Mouse (Mus musculus) midbrain, embryonic 14.5 days (tissue): ENCODE data around the gene Yy1. TPM values are rescaled to one million over a fixed set of nuclear protein-coding genes. Genes with fewer than 3 reads are reported as not detected.

Experiments
- ATAC-seq: fragments of 200-750 bp; cut with Nextera tagmentation; 2 replicates; pipeline ENCODE4 v1.8.0; 2017; ENCODE audit warnings: moderate number of reproducible peaks, moderate library complexity; ENCODE audit not compliant: low FRiP score, low TSS enrichment
- DNase-seq: peaks from one replicate; pipeline ENCODE4 v3.0.0-alpha.2; 2015
- H3K27ac ChIP-seq: fragments of 300-500 bp; sonication (generic); replicated peaks from 2 replicates; pipeline ENCODE4 v1.5.1; 2014; ENCODE audit warnings: mild to moderate bottlenecking, low read depth, low read length, moderate library complexity
- H3K27me3 ChIP-seq: fragments of 300-500 bp; sonication (generic); 2 replicates; pipeline ENCODE4 v1.6.1; 2014; ENCODE audit warnings: low read length, control low read depth, mixed read lengths; ENCODE audit not compliant: control insufficient read depth, insufficient read depth
- H3K36me3 ChIP-seq: fragments of 300-500 bp; sonication (generic); 2 replicates; pipeline ENCODE4 v1.6.1; 2014; ENCODE audit warnings: low read length, control low read depth; ENCODE audit not compliant: control insufficient read depth, insufficient read depth
- H3K4me1 ChIP-seq: fragments of 300-500 bp; sonication (generic); 2 replicates; pipeline ENCODE4 v1.6.1; 2014; ENCODE audit warnings: mild to moderate bottlenecking, antibody characterized with exemption, low read length, control low read depth; ENCODE audit not compliant: control insufficient read depth, insufficient read depth
- H3K4me2 ChIP-seq: fragments of 300-500 bp; sonication (generic); 2 replicates; pipeline ENCODE4 v1.6.1; 2014; ENCODE audit warnings: mild to moderate bottlenecking, low read length, moderate library complexity
- H3K4me3 ChIP-seq: fragments of 300-500 bp; sonication (generic); replicated peaks from 2 replicates; pipeline ENCODE4 v1.5.1; 2014; ENCODE audit warnings: low read depth, low read length
- H3K9ac ChIP-seq: fragments of 300-500 bp; sonication (generic); replicated peaks from 2 replicates; pipeline ENCODE4 v1.6.1; 2014; ENCODE audit warnings: mild to moderate bottlenecking, low read length, moderate library complexity
- H3K9me3 ChIP-seq: fragments of 300-500 bp; sonication (generic); 2 replicates; pipeline ENCODE4 v1.6.1; 2016; ENCODE audit warnings: low read length, control low read depth, mixed read lengths; ENCODE audit not compliant: control insufficient read depth
- WGBS: fragments of 180-500 bp; shearing (Covaris S2); extraction: QIAGEN DNeasy Blood & Tissue Kit; methylation state at CpG from one replicate; pipeline ENCODE4 v1.1.7; 2014; 5-methylcytosine and 5-hydroxymethylcytosine counted together
- polyA plus RNA-seq: library from polyadenylated mRNA; unstranded; fragments of >200 nt; fragmentation: Nextera tagmentation; extraction: Ambion mirVana; gene quantifications from 2 replicates; pipeline ENCODE4 v1.2.1, GENCODE M21; 2014

Gene Yy1
- polyA plus RNA-seq, 1 experiment from 2014 or later = 15.1 TPM

GRCm38 (mm10) chr12:108811133-108811532 lies 18.4 kb downstream of the Yy1 start:
- Histone ChIP-seq H3K9me3 (no peaks in the 10 kb centered on the region), H3K36me3 (peaks cover 24% of the 10 kb centered on the region), H3K27me3 (no peaks in the 10 kb centered on the region), H3K27ac (no peak overlapping the region), H3K9ac (no peak overlapping the region), H3K4me2 (no peak overlapping the region), H3K4me1 (no peaks in the 10 kb centered on the region), H3K4me3 (no peak overlapping the region)
- no peak for ATAC-seq
- WGBS = 57% methylated on average over 2 of the region's 2 CpGs
- DNase-seq = peak; percentile 40

DNA sequence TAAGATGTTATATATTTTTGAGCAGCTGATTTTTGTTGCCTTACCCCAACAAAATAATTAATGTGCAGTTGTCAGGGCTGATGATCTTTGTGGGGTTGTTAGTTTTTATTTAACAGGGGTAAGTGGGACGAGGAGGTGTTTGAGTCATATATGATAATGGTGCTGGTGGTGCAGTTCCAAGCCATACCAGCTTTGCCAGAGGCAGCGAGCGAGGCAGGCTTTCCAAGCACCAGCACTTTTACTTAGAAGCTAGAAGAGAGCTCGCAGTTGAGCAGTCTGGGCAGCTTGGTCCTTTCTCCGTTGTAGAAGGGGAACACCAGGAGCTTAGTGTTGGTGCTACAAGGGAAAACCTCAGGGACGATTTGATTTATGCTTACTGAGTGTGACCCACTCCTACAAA lies 19.7 kb downstream of the Yy1 start:
- no peaks in the 10 kb centered on the region for H3K4me1 ChIP-seq
- DNase-seq (no peak), ATAC-seq (no peak)

GRCm38 (mm10) chr12:108814470-108814869 lies 21.7 kb downstream of the Yy1 start:
- Histone ChIP-seq H3K4me2 (no peak overlapping the region), H3K36me3 (peaks cover 34% of the 10 kb centered on the region), H3K9me3 (no peaks in the 10 kb centered on the region), H3K27ac (no peak overlapping the region), H3K27me3 (no peaks in the 10 kb centered on the region), H3K4me3 (no peak overlapping the region), H3K9ac (no peak overlapping the region), H3K4me1 (no peaks in the 10 kb centered on the region)
- 94% methylated on average over 6 of the region's 6 CpGs for WGBS
- ATAC-seq = no peak
- DNase-seq = no peak

More for the DNA sequence above, 19.7 kb downstream of the Yy1 start:
- Histone ChIP-seq H3K4me2 (no peak overlapping the region), H3K4me3 (no peak overlapping the region), H3K36me3 (peaks cover 35% of the 10 kb centered on the region), H3K9ac (no peak overlapping the region), H3K27me3 (no peaks in the 10 kb centered on the region), H3K27ac (no peak overlapping the region), H3K9me3 (no peaks in the 10 kb centered on the region)
- 89% methylated on average over 6 of the region's 6 CpGs for WGBS

- ATAC-seq = no peak
- Histone ChIP-seq H3K4me1 (no peaks in the 10 kb centered on the region), H3K27me3 (no peaks in the 10 kb centered on the region), H3K9me3 (no peaks in the 10 kb centered on the region), H3K27ac (no peak overlapping the region), H3K36me3 (peaks cover 31% of the 10 kb centered on the region), H3K9ac (no peak overlapping the region), H3K4me3 (no peak overlapping the region), H3K4me2 (no peak overlapping the region)
- WGBS = 84% methylated on average over 11 of the region's 11 CpGs
- no peak for DNase-seq
These were observed 23.8 kb downstream of the Yy1 start for GRCm38 (mm10) chr12:108816569-108816968.

DNA sequence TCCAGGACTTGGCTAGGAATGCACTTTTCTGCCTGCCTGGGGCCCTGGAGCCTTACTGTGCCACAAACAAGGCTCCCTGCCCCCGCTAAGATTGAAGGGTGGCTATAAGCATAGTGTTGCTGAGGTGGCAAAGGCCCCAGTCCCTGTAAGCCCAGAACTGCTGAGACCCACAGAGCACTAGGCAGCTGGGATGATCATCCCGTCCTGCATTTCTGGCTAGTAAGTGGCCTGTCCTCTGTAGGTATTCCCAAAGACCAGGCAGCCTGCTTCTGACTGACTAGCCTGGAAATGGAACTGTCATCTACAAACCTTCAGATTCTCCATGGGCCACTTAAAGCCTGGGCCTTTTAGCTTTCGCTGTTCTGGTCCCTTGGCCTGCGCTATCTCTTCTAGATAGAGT lies 27.7 kb downstream of the Yy1 start:
- no peak overlapping the region for H3K4me2 ChIP-seq
- no peak overlapping the region for H3K27ac ChIP-seq
- H3K27me3 ChIP-seq = no peaks in the 10 kb centered on the region
- no peak for ATAC-seq
- H3K9ac ChIP-seq = no peak overlapping the region
- H3K9me3 ChIP-seq = no peaks in the 10 kb centered on the region
- no peak for DNase-seq
- no peaks in the 10 kb centered on the region for H3K4me1 ChIP-seq
- 90% methylated on average over 4 of the region's 4 CpGs for WGBS
- H3K36me3 ChIP-seq = peaks cover 20% of the 10 kb centered on the region
- no peak overlapping the region for H3K4me3 ChIP-seq

GRCm38 (mm10) chr12:108823036-108823435 lies 30.3 kb downstream of the Yy1 start:
- peaks cover 19% of the 10 kb centered on the region for H3K36me3 ChIP-seq
- 78% methylated on average over 8 of the region's 8 CpGs for WGBS
- H3K4me3 ChIP-seq = no peak overlapping the region
- H3K9me3 ChIP-seq = no peaks in the 10 kb centered on the region
- ATAC-seq (no peak), DNase-seq (no peak)
- H3K27me3 ChIP-seq = no peaks in the 10 kb centered on the region
- no peaks in the 10 kb centered on the region for H3K4me1 ChIP-seq
- H3K27ac ChIP-seq = no peak overlapping the region
- no peak overlapping the region for H3K4me2 ChIP-seq
- no peak overlapping the region for H3K9ac ChIP-seq

DNA sequence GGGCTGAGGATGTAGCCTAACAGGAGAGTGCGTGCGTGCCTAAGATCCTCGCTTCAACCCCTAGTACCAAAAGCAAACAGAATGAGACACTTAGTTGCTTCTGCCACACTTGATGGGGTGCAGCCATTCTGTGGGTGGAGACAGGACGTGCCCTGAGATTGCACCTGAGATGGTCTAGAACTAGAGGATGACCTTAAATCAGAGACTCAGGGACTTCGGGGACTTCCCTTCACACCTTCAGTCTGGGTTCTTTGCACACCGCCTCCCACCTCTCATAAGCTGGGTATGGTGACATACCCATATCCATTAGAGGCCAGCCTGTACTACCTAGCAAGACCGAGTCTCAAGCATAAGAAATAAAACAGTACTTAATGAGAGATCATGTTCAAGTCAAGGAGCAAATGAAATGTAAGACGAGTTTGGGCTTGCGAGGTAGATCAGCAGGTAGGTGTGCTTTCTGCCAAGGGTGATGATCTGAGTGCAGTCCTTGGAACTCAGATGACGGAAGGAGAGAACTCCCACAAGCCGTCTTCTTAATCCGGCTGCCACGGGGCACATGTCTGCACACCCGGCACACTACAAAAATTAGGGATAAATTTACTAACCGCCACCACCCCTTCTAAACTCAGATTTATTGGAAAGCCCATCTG lies 31.6 kb downstream of the Yy1 start:
- H3K9me3 ChIP-seq = no peaks in the 10 kb centered on the region

DNA sequence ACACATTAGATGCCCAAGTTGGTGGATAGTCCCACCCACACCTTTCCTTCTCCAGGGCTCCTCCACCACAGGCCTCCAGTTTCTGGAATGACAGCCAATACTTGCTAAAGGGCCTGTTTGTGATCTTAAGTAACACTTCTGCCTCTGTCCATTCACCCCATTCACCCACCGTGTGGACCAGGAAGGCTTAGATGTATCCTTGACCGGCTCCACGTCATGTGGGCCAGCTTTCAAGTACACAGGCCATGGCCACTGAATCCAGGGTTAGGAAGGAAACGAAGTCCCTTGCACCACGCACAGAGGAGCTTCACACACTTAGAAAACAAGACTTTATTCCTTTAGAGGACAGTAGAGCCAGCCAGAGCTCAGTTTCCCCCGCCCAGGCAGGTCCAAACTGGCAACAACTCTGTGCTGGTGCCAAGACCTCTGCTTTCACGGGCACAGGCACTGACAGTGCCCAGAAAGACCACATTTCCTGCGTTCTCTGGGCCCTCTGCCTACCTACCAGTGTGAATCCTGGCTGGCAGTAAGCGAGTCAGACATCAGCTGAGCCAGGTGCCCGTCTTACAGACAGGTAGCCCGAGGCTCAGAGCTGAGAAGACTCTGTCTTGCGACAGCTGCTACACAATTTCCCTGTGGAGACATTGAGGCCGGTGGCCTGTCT lies 32.9 kb downstream of the Yy1 start:
- no peak for ATAC-seq
- H3K27ac ChIP-seq = no peak overlapping the region
- no peak overlapping the region for H3K4me3 ChIP-seq
- DNase-seq = no peak
- no peaks in the 10 kb centered on the region for H3K9me3 ChIP-seq
- 93% methylated on average over 13 of the region's 13 CpGs for WGBS
- H3K4me2 ChIP-seq = no peak overlapping the region
- H3K4me1 ChIP-seq = no peaks in the 10 kb centered on the region
- H3K36me3 ChIP-seq = peaks cover 20% of the 10 kb centered on the region
- no peak overlapping the region for H3K9ac ChIP-seq
- H3K27me3 ChIP-seq = no peaks in the 10 kb centered on the region

More for the DNA sequence above, 31.6 kb downstream of the Yy1 start:
- Histone ChIP-seq H3K27me3 (no peaks in the 10 kb centered on the region), H3K4me1 (no peaks in the 10 kb centered on the region), H3K9ac (no peak overlapping the region), H3K27ac (no peak overlapping the region), H3K4me2 (no peak overlapping the region), H3K36me3 (peaks cover 20% of the 10 kb centered on the region), H3K4me3 (no peak overlapping the region)
- WGBS = 96% methylated on average over 15 of the region's 15 CpGs
- DNase-seq (no peak), ATAC-seq (no peak)
